Mouse (Mus musculus): ENCODE measurements at regions not wholly inside any gene's neighbourhood (a gene's known extent, or its start where the extent isn't known, plus 50 kb on each side); places are given as distances from the start of the nearest gene placed in this dataset.

GRCm38 (mm10) chr13:90782435-90782834 is 122.7 kb downstream of the Atp6ap1l start:
- TF ChIP-seq POLR2A (IDR thresholded peaks at IDR 0.05; ENCODE audit: insufficient read length, low read depth) = no peak
- no peak for TF ChIP-seq MYOG (IDR thresholded peaks at IDR 0.05; ENCODE audit: control insufficient read depth in 1 of 3, insufficient read depth in 1 of 3, insufficient read length in 2 of 3, low read depth in 2 of 3)
- no peak for TF ChIP-seq TCF12 (IDR thresholded peaks at IDR 0.05; ENCODE audit: insufficient read depth, poor library complexity, severe bottlenecking)
- no peak for TF ChIP-seq MYOD1 (IDR thresholded peaks at IDR 0.05; ENCODE audit: control insufficient read depth in 1 of 3, insufficient read length in 2 of 3, low read depth in 2 of 3)
- no peak for TF ChIP-seq POLR2AphosphoS2 (IDR thresholded peaks at IDR 0.05; ENCODE audit: insufficient read length, low read depth)
- TF ChIP-seq E2F4 (IDR thresholded peaks at IDR 0.05; ENCODE audit: insufficient read depth) = no peak
- TF ChIP-seq SRF (IDR thresholded peaks at IDR 0.05; ENCODE audit: control insufficient read depth, insufficient read length, low read depth) = no peak
